Mouse (Mus musculus) embryonic facial prominence, embryonic 14.5 days (tissue): ENCODE measurements around the gene Srgap3. TPM values are rescaled to one million over a fixed set of nuclear protein-coding genes. Genes with fewer than 3 reads are reported as not detected.

Experiments used
- ATAC-seq: fragments of 200-750 bp; cut with Nextera tagmentation; 2 replicates; pipeline ENCODE4 v1.8.0; 2017; ENCODE audit warnings: low read depth, moderate number of reproducible peaks, moderate TSS enrichment
- DNase-seq: peaks from one replicate; pipeline ENCODE4 v3.0.0-alpha.2; 2015; ENCODE audit warnings: low spot score
- H3K27ac ChIP-seq: fragments of 300-500 bp; sonication (generic); replicated peaks from 2 replicates; pipeline ENCODE4 v1.5.1; 2014; ENCODE audit warnings: low read depth, mild to moderate bottlenecking, low read length, moderate library complexity
- H3K27me3 ChIP-seq: fragments of 300-500 bp; sonication (generic); replicated peaks from 2 replicates; pipeline ENCODE4 v1.6.1; 2014; ENCODE audit warnings: low read length; ENCODE audit not compliant: control insufficient read depth, insufficient read depth
- H3K36me3 ChIP-seq: fragments of 300-500 bp; sonication (generic); 2 replicates; pipeline ENCODE4 v1.6.1; 2014; ENCODE audit warnings: low read length, mixed read lengths; ENCODE audit not compliant: control insufficient read depth, insufficient read depth
- H3K4me1 ChIP-seq: fragments of 300-500 bp; sonication (generic); 2 replicates; pipeline ENCODE4 v1.6.1; 2014; ENCODE audit warnings: antibody characterized with exemption, low read length; ENCODE audit not compliant: control insufficient read depth, insufficient read depth
- H3K4me2 ChIP-seq: fragments of 300-500 bp; sonication (generic); 2 replicates; pipeline ENCODE4 v1.6.1; 2014; ENCODE audit warnings: low read depth, mild to moderate bottlenecking, low read length, moderate library complexity, mixed read lengths
- H3K4me3 ChIP-seq: fragments of 300-500 bp; sonication (generic); 2 replicates; pipeline ENCODE4 v1.5.1; 2014; ENCODE audit warnings: low read depth, mild to moderate bottlenecking, low read length
- H3K9ac ChIP-seq: fragments of 300-500 bp; sonication (generic); 2 replicates; pipeline ENCODE4 v1.6.1; 2014; ENCODE audit warnings: low read depth, mild to moderate bottlenecking, low read length, moderate library complexity, mixed read lengths
- H3K9me3 ChIP-seq: fragments of 300-500 bp; sonication (generic); 2 replicates; pipeline ENCODE4 v1.6.1; 2016; ENCODE audit warnings: low read length; ENCODE audit not compliant: control insufficient read depth
- WGBS: fragments of 180-500 bp; shearing (Covaris S2); extraction: QIAGEN DNeasy Blood & Tissue Kit; methylation state at CpG from one replicate; pipeline ENCODE4 v1.1.7; 2014; 5-methylcytosine and 5-hydroxymethylcytosine counted together
- polyA plus RNA-seq: library from polyadenylated mRNA; unstranded; fragments of >200 nt; fragmentation: Nextera tagmentation; extraction: Ambion mirVana; gene quantifications from 2 replicates; pipeline ENCODE4 v1.2.1, GENCODE M21; 2014

The Srgap3 gene
- polyA plus RNA-seq, 1 experiment from 2014 or later = 8.4 TPM

DNA sequence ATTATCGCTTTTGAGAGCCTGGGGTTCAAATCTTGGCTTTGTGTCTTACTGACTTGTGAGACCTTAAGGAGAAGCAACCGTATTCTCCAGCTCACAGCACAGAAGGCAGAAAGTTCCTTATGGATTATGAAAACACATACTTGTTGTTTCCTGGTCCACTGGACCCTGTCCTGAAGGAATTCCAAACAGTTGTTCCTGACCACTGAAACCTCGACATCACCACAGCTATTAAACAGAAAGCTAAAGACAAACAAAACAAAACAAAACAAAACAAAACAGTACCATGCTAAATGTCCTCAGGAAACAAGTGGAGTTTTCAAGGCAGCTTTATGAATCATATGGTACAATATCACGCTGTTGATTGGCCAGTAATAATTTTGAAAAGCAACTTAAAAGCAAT lies 48.6 kb downstream of the Srgap3 start:
- Histone ChIP-seq H3K9me3 (no peaks in the 10 kb centered on the region), H3K4me1 (peaks cover 19% of the 10 kb centered on the region), H3K9ac (no peak overlapping the region), H3K27me3 (no peaks in the 10 kb centered on the region), H3K36me3 (no peaks in the 10 kb centered on the region), H3K4me2 (no peak overlapping the region), H3K27ac (no peak overlapping the region), H3K4me3 (no peak overlapping the region)
- 73% methylated on average over 4 of the region's 4 CpGs for WGBS
- DNase-seq (no peak), ATAC-seq (no peak)

DNA sequence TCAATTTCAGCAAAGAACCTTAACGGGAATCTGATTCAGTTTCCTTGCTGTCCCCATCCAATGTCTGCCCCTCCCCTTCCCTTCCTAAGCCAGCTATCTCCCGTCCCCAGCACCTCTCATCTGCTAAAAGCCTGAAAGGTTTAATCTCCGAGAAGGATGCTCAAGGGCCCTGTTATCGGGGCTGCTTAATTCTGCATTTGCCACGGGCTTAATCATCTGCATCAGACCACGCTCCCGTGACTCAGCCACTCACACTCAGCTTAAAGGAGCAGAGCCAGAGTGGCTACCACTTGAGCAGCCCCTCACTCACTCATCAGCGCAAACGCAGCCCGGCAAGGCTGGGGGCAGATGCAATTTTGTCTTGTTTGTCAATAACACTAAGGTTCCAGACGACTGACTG lies 50.7 kb downstream of the Srgap3 start:
- Histone ChIP-seq H3K27me3 (no peaks in the 10 kb centered on the region), H3K36me3 (no peaks in the 10 kb centered on the region)
- WGBS = 59% methylated on average over 11 of the region's 11 CpGs

DNA sequence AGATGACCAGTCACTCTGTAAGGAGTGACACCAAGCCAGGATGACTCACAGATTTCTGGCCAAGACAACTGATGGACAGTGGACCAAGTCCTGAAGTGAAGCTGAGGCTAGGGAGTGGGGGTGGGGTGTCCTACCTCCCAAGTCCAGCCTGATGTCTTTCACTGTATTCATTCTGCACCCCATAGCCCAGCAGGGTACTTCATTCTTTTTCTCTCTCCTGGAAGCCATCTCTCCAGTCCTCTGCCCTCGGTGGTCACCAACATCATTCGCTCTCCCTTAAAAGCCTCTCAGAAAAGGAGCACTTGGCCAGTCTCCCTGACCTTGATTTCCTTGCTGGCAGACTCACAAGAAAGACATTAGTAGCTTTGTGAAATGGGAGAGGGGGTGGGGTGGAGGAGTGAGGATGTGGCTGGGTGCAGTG lies 56.7 kb downstream of the Srgap3 start:
- Histone ChIP-seq H3K4me3 (no peak overlapping the region), H3K4me1 (peaks cover 5% of the 10 kb centered on the region; the same call in 1 of the 2 replicates), H3K9me3 (no peaks in the 10 kb centered on the region), H3K9ac (no peak overlapping the region), H3K36me3 (no peaks in the 10 kb centered on the region), H3K27me3 (no peaks in the 10 kb centered on the region), H3K4me2 (no peak overlapping the region), H3K27ac (no peak overlapping the region)
- WGBS = 87% methylated on average over 2 of the region's 2 CpGs
- DNase-seq (no peak), ATAC-seq (no peak)

More for the DNA sequence above, 50.7 kb downstream of the Srgap3 start:
- no peak overlapping the region for H3K4me3 ChIP-seq
- DNase-seq = no peak
- H3K4me2 ChIP-seq = no peak overlapping the region
- no peak for ATAC-seq
- no peaks in the 10 kb centered on the region for H3K9me3 ChIP-seq
- H3K4me1 ChIP-seq = peaks cover 13% of the 10 kb centered on the region; the same call in 1 of the 2 replicates
- no peak overlapping the region for H3K9ac ChIP-seq
- H3K27ac ChIP-seq = no peak overlapping the region

DNA sequence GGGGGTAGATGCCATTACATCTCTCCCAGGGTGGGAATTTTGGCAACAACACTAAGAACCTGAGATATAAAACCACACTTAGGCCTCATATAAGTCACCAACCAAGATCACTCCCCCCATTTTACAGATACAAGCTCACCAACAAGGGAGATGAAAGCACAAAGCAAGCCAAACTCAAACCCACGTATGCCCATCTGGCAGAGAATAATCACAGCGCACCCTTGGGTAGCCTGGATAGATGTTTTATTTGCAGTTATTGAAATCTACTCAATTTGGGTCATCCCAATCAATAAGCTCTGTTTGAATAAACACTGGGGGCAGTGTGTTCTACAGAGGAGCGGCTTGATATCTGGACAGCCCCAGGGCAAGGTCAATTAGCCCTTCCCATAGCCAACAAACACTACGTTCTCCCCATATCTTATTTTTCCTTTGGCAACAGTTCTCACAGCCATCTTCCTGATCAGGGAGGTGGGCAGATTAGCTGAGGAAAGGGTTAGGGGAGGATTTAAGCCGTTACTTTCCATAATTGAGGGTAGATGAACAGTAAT lies 63.4 kb downstream of the Srgap3 start:
- H3K4me2 ChIP-seq = no peak overlapping the region
- no peak overlapping the region for H3K9ac ChIP-seq
- H3K4me3 ChIP-seq = no peak overlapping the region
- ATAC-seq (no peak), DNase-seq (no peak)
- no peaks in the 10 kb centered on the region for H3K27me3 ChIP-seq
- no peaks in the 10 kb centered on the region for H3K36me3 ChIP-seq
- no peaks in the 10 kb centered on the region for H3K9me3 ChIP-seq
- 69% methylated on average over 5 of the region's 5 CpGs for WGBS
- H3K4me1 ChIP-seq = peaks cover 20% of the 10 kb centered on the region
- H3K27ac ChIP-seq = no peak overlapping the region

DNA sequence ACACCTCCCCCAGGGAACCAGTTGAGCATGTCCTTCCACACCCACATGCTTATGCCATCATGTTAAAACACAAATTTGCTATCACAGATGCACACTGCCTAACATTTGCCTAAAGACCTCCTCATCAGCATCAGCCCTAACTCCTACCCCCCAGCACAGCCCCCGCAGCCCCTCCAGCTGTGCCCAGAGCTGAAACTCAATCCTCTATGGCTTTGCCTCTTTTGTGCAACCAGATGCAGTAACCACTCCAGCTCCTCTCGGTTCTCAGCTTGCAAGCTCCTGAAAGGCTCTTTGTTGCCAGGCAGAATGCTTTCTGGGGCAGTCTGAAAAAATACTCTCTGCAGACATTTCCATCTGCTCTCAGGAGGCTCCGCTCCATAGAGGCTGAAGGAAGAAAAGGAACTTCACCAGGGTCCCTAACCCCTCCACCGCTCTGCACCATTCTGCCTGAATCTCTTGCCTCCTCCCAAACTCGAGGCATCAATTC lies 67.0 kb downstream of the Srgap3 start:
- Histone ChIP-seq H3K9me3 (no peaks in the 10 kb centered on the region), H3K4me1 (peaks cover 20% of the 10 kb centered on the region), H3K36me3 (no peaks in the 10 kb centered on the region), H3K4me2 (0 out of 2 replicates have a peak overlapping the region, but pooled peaks have one; percentile 10), H3K27ac (peak overlapping the region; percentile 75), H3K9ac (no peak overlapping the region), H3K27me3 (no peaks in the 10 kb centered on the region), H3K4me3 (no peak overlapping the region)
- DNase-seq = peak; percentile 90
- WGBS = 20% methylated on average over 5 of the region's 5 CpGs
- peak; percentile 92 for ATAC-seq

DNA sequence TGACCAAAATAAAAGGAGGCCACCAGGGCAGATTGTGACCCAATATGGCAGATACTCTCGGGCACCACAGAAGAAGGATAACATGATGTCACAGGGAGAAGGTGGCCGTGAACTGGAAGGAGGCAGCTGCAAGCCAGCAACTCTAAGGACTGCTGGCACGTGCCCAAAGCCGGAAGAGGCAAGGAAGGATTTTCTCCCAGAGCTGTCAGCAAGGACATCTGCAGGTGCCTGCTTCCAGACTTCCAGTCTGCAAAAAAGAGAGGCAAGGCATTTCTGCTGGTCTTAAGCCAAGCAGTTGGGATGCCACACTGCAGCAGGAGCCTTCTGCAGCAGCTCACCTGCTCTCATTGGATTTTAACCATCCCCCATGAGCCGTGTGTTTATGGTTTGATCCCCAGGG lies 67.9 kb downstream of the Srgap3 start:
- peak; percentile 45 for DNase-seq
- ATAC-seq = no peak
- 67% methylated on average over 5 of the region's 5 CpGs for WGBS
- H3K9ac ChIP-seq = no peak overlapping the region
- H3K4me2 ChIP-seq = no peak overlapping the region
- H3K36me3 ChIP-seq = no peaks in the 10 kb centered on the region
- H3K4me1 ChIP-seq = peaks cover 20% of the 10 kb centered on the region
- no peak overlapping the region for H3K27ac ChIP-seq
- H3K9me3 ChIP-seq = no peaks in the 10 kb centered on the region
- H3K4me3 ChIP-seq = no peak overlapping the region
- no peaks in the 10 kb centered on the region for H3K27me3 ChIP-seq

DNA sequence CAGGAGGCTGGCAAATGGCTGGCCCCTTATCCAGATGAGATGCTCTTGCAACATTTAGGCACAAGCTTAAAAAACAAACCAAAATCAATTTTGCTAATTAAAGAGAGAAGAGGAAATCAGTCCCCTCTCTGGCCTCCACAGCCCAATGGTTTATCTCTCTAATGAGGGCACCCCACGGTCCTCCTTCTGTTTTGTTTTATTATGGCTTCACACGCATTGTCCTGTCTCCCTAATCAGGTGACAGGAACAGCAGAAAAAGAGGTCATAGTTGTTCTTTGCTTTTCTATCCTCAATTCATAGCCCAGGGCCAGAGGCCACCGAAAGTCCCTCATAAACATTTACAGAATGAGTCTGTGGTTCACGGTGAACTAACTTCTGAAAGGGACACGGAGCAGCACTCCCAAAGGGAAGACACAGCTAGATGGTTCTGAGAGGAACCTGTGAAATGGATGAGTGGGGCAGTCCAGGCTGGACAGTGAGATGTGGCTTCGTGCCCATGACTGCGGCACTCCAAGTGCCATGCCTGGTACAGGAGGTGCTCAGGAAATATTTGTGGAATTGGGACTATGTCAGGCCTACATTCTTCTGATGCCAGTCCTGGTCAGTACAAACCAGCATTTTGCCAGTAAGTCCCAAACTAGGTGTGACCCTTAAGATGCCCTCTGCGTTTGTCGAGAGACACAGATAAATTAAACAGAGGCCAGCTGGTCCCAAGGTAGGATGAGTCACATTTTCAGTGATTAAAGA lies 73.8 kb downstream of the Srgap3 start:
- ATAC-seq (no peak), DNase-seq (no peak)
- Histone ChIP-seq H3K36me3 (no peaks in the 10 kb centered on the region), H3K4me2 (no peak overlapping the region), H3K9ac (no peak overlapping the region), H3K27ac (no peak overlapping the region), H3K27me3 (no peaks in the 10 kb centered on the region), H3K4me3 (no peak overlapping the region), H3K9me3 (no peaks in the 10 kb centered on the region), H3K4me1 (no peaks in the 10 kb centered on the region)
- WGBS = 85% methylated on average over 9 of the region's 9 CpGs

DNA sequence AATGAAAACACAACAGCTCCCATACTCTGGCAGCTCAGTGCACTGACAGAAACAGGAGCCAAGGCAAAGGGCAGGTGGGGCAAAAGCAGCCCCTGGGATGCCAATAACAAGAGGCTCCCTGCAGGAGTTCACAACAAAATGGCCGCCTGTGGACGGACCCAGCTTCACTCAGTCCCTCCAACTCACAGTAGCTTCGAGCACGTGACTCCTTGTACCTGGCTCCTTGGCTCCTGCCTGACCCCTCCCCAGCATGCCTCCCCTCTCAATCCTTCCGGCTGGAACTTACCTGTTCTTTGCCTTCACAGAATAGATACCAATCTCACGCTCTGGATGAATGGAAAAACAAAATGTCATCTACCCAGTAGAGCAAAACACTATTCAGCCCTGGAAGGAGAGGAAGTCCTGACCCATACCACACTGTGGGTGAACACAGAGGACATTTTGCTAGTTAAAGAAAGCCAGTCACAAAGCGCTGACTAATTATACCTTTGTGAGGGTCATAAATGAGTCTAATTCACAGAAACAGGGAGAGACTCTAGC lies 75.8 kb downstream of the Srgap3 start:
- ATAC-seq = no peak

More for the DNA sequence above, 75.8 kb downstream of the Srgap3 start:
- Histone ChIP-seq H3K27me3 (no peaks in the 10 kb centered on the region), H3K27ac (no peak overlapping the region), H3K4me2 (no peak overlapping the region), H3K4me3 (no peak overlapping the region), H3K36me3 (no peaks in the 10 kb centered on the region), H3K9me3 (no peaks in the 10 kb centered on the region), H3K9ac (no peak overlapping the region), H3K4me1 (no peaks in the 10 kb centered on the region)
- 85% methylated on average over 7 of the region's 7 CpGs for WGBS
- no peak for DNase-seq
